23 mouse cellular contexts compared by ENCODE assay signal in the genomic region with DNA sequence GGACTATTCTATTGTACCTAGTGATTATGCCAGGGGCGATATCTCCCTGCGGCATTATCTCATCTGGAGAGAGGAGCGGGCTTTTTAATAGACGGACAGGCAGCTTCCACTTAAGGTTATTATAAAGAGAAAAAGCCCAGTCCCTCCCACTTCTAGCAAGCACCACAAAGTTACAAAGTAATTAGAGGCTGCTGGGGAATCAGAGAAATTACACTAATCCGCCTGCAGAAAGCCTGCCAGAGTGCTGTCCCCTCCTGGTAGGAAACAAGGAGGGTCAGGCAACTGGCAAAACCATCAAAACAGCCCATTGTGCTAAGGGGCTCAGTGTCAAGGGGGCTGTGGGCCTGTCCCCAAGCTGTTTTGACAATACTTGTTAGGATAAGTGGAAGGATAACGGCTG.
DNase-seq lines count a peak whose midpoint lies in the region; ATAC-seq lines count a peak whose summit lies in the region.
"Had no signal": no experiment of that assay in that cellular context is flagged by ENCODE, and none has a peak within 500 bp of the region (broad histone marks: within the 10 kb centered on the region; RNA-seq: fewer than 3 reads in every experiment).

No protein-coding gene starts in this region.

- WGBS in midbrain, embryonic 12.5 days, result 20% methylated on average over 6 of the region's 6 CpGs
- 19% methylated on average over 6 of the region's 6 CpGs for WGBS in midbrain, embryonic 11.5 days
- WGBS in forebrain, embryonic 10.5 days, result 7% methylated on average over 6 of the region's 6 CpGs
- WGBS in forebrain, embryonic 14.5 days, result 3% methylated on average over 6 of the region's 6 CpGs

- H3K27ac ChIP-seq in midbrain, embryonic 12.5 days (replicated peaks), result 0 out of 2 replicates have a peak overlapping the region, but pooled peaks have one; percentile 25
- no peak overlapping the region for H3K27ac ChIP-seq in midbrain, embryonic 11.5 days (ENCODE audit: low read depth, low read length)
- 0 out of 2 replicates have a peak overlapping the region, but pooled peaks have one; percentile 41 for H3K27ac ChIP-seq in forebrain, embryonic 10.5 days
- H3K27ac ChIP-seq in forebrain, embryonic 14.5 days (ENCODE audit: low read depth, low read length), result no peak overlapping the region
- H3K27ac ChIP-seq: embryonic facial prominence, embryonic 12.5 days; heart, embryonic 10.5 days; hindbrain, embryonic 12.5 days had no signal

- no peaks in the 10 kb centered on the region for H3K36me3 ChIP-seq in midbrain, embryonic 12.5 days
- H3K36me3 ChIP-seq in midbrain, embryonic 11.5 days (ENCODE audit: control insufficient read depth, insufficient read depth, low read length), result no peaks in the 10 kb centered on the region
- no peaks in the 10 kb centered on the region for H3K36me3 ChIP-seq in forebrain, embryonic 10.5 days (replicated peaks)
- H3K36me3 ChIP-seq in forebrain, embryonic 14.5 days (ENCODE audit: control insufficient read depth, insufficient read depth, low read length), result no peaks in the 10 kb centered on the region
- H3K36me3 ChIP-seq: embryonic facial prominence, embryonic 12.5 days; heart, embryonic 10.5 days; hindbrain, embryonic 12.5 days had no signal

- no peak overlapping the region for H3K4me2 ChIP-seq in midbrain, embryonic 12.5 days (replicated peaks)
- no peak overlapping the region for H3K4me2 ChIP-seq in midbrain, embryonic 11.5 days
- no peak overlapping the region for H3K4me2 ChIP-seq in forebrain, embryonic 14.5 days (ENCODE audit: low read length)
- H3K4me2 ChIP-seq: embryonic facial prominence, embryonic 12.5 days; hindbrain, embryonic 12.5 days had no signal

- H3K4me1 ChIP-seq in midbrain, embryonic 12.5 days, result peaks cover 24% of the 10 kb centered on the region
- H3K4me1 ChIP-seq in midbrain, embryonic 11.5 days (ENCODE audit: control insufficient read depth, insufficient read depth, low read length), result peaks cover 4% of the 10 kb centered on the region
- H3K4me1 ChIP-seq in forebrain, embryonic 10.5 days, result peaks cover 50% of the 10 kb centered on the region
- peaks cover 10% of the 10 kb centered on the region for H3K4me1 ChIP-seq in forebrain, embryonic 14.5 days (ENCODE audit: control insufficient read depth, insufficient read depth, low read length)
- H3K4me1 ChIP-seq: embryonic facial prominence, embryonic 12.5 days; heart, embryonic 10.5 days had no signal

- ATAC-seq in midbrain, embryonic 12.5 days (ENCODE audit: low FRiP score, low read depth), result no peak
- no peak for ATAC-seq in midbrain, embryonic 11.5 days (ENCODE audit: low FRiP score)
- peak; percentile 25; the same call in 1 of the 2 replicates for ATAC-seq in forebrain, embryonic 14.5 days
- ATAC-seq in frontal cortex, adult (ENCODE audit: low TSS enrichment), result no peak
- ATAC-seq: activated CD4-positive, CD25-positive, alpha-beta regulatory T cell, adult 4 months; hindbrain, embryonic 16.5 days; inflammation-experienced regulatory T-cells, adult 6 months; intestine, postnatal 0 days; Patski had no signal

- H3K27me3 ChIP-seq in midbrain, embryonic 12.5 days, result peaks cover 74% of the 10 kb centered on the region
- no peaks in the 10 kb centered on the region; the same call in 1 of the 2 replicates for H3K27me3 ChIP-seq in midbrain, embryonic 11.5 days (ENCODE audit: control insufficient read depth, insufficient read depth, low read length)
- H3K27me3 ChIP-seq in forebrain, embryonic 10.5 days (ENCODE audit: poor library complexity, severe bottlenecking), result peaks cover 100% of the 10 kb centered on the region
- peaks cover 8% of the 10 kb centered on the region for H3K27me3 ChIP-seq in forebrain, embryonic 14.5 days (replicated peaks; ENCODE audit: control insufficient read depth, insufficient read depth, low read length)
- H3K27me3 ChIP-seq: Patski had no signal

- H3K9me3 ChIP-seq in midbrain, embryonic 12.5 days, result no peaks in the 10 kb centered on the region
- no peaks in the 10 kb centered on the region for H3K9me3 ChIP-seq in midbrain, embryonic 11.5 days (ENCODE audit: control insufficient read depth, low read length)
- no peaks in the 10 kb centered on the region for H3K9me3 ChIP-seq in forebrain, embryonic 10.5 days
- no peaks in the 10 kb centered on the region for H3K9me3 ChIP-seq in forebrain, embryonic 14.5 days (replicated peaks; ENCODE audit: control insufficient read depth, low read length)
- H3K9me3 ChIP-seq: embryonic facial prominence, embryonic 12.5 days; heart, embryonic 10.5 days; hindbrain, embryonic 12.5 days had no signal

- no peak overlapping the region for H3K9ac ChIP-seq in midbrain, embryonic 12.5 days (replicated peaks)
- H3K9ac ChIP-seq in midbrain, embryonic 11.5 days (ENCODE audit: low read length), result no peak overlapping the region
- H3K9ac ChIP-seq in forebrain, embryonic 14.5 days (ENCODE audit: low read length), result no peak overlapping the region
- H3K9ac ChIP-seq: embryonic facial prominence, embryonic 12.5 days; hindbrain, embryonic 12.5 days had no signal

- no peak overlapping the region for H3K4me3 ChIP-seq in midbrain, embryonic 12.5 days
- no peak overlapping the region for H3K4me3 ChIP-seq in midbrain, embryonic 11.5 days (ENCODE audit: low read depth, low read length)
- H3K4me3 ChIP-seq in forebrain, embryonic 10.5 days, result no peak overlapping the region
- H3K4me3 ChIP-seq in forebrain, embryonic 14.5 days (ENCODE audit: low read depth, low read length), result no peak overlapping the region
- H3K4me3 ChIP-seq: embryonic facial prominence, embryonic 12.5 days; heart, embryonic 10.5 days; hindbrain, embryonic 12.5 days had no signal

- DNase-seq in midbrain, embryonic 11.5 days (ENCODE audit: low spot score, missing footprints), result no peak
- DNase-seq in forebrain, embryonic 10.5 days (ENCODE audit: extremely low spot score, low spot score), result no peak
- peak; percentile 65 for DNase-seq in forebrain, embryonic 14.5 days (ENCODE audit: low spot score)
- peak; percentile 36 for DNase-seq in retina, embryonic 14.5 days (ENCODE audit: low spot score)
- DNase-seq in layer of hippocampus, adult 11-12 months (ENCODE audit: low spot score), result no peak
- no peak for DNase-seq in frontal cortex, postnatal 36 days (ENCODE audit: low spot score in 2 of 2)
- DNase-seq: adrenal gland, postnatal 14 days; cerebellum, adult 18-20 months; cerebellum, postnatal 10 days; embryo, embryonic 11 days; heart, adult 18-20 months; heart, postnatal 10 days; heart, postnatal 4 days had no signal

Comparison
In these comparisons a context has a peak if more than half of its experiments do, and no peak if none do; other contexts are left out.
1. H3K27ac ChIP-seq: peak in midbrain, embryonic 12.5 days (single experiment) and forebrain, embryonic 10.5 days (single experiment); none in midbrain, embryonic 11.5 days (single experiment) and forebrain, embryonic 14.5 days (single experiment).
2. DNase-seq: peak in forebrain, embryonic 14.5 days (single experiment) and retina, embryonic 14.5 days (single experiment); none in midbrain, embryonic 11.5 days (single experiment), forebrain, embryonic 10.5 days (single experiment), layer of hippocampus, adult 11-12 months (single experiment) and frontal cortex, postnatal 36 days (0 of 2).